Mouse (Mus musculus): ENCODE results near the gene Cdcp2. TPM values are rescaled to one million over a fixed set of nuclear protein-coding genes. Genes with fewer than 3 reads are reported as not detected.

Gene Cdcp2
- not detected for total RNA-seq (2021)
- long read RNA-seq, experiment 1, result 0 reads
- long read RNA-seq, experiment 2, result 0 reads

DNA sequence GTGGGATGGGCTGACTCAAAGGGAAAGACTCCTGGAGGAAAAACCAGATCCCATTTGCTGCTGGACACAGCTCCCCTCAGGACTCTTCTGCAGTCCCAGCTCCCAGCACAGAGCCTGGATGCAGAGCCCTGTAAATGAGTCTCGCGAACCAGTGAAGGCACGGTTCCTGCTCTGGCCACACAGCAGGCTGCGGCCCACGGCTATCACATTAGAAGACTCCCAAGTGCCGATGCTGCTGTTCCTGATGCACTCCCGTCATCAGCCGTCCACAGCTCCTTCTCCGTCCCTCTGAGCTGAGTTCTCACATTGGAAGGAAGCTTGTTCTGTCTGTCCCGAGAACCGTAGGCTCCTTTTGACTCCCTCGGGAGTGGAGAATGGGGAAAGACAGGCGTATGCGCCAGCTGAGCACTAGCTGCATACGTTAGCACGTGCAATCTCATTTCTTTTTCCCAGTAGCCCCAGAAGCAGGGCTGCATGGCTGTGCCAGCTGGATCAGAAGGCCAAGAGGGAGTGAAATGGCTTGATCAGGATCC is at the start of gene Cdcp2:
Gene Cdcp2, plus strand, starts transcription at position 51 of the 533 bp plus-strand sequence.
- no peak for DNase-seq (ENCODE audit: low spot score in 2 of 2)

DNA sequence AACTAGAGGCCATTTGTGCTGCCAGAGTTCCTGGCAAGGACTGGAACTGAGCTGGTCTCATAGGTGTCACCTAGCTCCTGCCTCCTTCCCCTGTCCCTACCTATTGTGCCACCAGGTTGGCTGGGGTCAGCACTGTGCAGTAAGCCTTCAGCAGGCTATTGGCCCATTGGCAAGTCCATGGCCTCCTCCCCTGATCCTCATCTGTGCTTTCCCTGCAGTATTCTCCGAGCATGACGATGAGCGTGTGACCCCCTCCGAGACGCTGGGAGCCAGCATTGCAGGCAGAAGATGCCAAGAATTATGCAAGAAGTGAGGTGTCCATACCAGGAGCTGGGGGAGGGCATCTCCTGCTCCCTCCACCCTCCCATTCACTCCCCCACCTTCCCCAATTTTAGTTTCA is 48.9 kb upstream of the Cdcp2 start:
- no peak for DNase-seq (ENCODE audit: low spot score in 2 of 2)

DNA sequence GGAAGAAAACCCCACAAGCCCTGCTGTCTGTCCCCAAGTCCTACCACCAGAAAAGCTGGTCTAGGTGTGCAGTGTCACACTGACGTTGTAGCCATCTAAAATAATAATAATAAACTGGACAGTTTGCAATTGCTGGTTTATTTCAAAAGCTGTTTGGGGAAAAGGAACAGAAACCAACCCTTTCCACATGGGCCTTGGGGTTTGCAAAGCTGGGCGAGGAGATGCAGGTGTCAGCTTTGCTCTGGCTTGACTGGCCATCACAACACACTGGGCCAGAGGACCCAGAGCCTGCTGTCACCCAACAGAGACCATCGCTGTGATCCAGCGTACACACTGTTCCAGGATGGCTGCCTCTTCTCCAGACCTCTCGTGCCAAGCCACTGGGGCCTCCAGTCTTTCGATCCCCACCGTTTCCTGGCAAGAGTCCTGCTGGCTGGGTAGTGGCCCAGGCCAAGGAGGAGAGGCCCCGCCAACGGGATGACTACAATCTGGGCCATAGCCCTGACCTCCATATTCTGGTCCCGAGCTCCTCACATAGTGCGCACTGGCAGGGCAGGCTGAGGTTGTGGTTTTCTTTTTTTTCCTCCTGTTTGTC is 48.0 kb upstream of the Cdcp2 start:
- peak; percentile 30 to 73 for DNase-seq (ENCODE audit: low spot score in 2 of 2)

DNA sequence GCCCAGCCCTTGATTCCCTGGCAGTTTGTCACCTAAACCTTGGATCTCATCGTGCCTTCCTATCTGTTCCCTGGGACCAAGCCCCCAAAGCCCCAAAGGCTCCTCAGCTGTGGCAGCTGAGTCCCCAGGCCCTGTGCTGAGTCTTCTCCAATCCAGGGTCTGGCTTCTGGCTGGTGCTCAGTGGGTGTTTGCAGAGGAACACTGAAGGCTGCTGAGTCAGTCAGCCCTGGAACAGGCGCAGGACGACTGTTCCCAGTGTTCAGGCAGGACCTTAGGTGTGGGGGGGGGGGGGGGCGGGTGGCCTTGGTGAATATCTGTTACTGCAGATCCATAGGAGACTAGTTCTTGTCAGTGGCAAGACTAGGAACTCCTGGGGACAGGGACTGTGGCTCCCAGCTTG is 44.8 kb upstream of the Cdcp2 start:
- no peak for DNase-seq (ENCODE audit: low spot score in 2 of 2)

DNA sequence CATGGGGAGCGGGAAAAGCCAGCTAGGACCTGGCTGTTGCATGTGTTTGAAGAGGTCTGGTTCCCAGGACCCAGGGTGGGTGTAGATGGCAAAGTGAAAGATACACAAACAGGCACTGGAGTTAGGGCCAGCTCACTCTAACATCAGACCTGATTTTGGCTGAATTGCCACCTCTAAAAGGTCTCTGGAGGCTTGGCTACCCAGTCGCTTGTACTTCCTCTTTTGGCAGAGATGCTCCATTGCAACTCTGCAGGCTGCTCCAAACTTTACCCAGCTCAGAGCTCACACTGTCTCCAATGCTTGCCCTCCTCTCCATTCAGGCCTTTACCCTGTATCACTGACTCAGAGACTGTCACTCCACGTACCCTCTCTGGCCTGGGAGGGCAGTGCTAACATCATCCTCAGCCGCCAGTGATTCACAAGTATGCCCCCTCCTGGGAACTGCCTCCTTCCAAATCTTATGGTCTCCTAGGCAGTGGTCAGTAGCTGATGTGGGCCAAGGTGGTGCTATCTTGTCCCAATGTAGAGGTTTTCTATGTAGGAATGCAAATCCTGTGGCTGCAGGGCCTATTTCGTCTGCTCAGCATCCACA is 43.6 kb upstream of the Cdcp2 start:
- no peak for DNase-seq (ENCODE audit: low spot score in 2 of 2)

DNA sequence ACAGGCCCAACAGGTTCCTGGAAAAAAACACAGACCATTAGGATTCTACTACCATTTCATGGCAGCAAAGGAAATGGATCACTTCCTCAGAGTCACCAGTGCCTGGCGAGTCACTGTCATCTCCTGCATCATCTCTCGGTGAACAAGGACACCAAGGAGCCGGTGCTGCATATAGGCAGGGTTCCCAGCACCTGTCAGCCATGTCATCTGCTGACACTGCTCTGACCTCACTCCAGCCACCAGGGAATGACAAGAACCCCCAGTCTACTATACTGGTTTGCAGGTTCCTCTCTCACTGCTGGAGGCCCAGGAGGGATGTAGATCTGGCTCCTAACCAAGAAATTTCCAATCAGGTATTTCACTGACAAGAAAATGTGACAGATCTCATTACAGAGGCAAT is 40.6 kb upstream of the Cdcp2 start:
- no peak for DNase-seq (ENCODE audit: low spot score in 2 of 2)

DNA sequence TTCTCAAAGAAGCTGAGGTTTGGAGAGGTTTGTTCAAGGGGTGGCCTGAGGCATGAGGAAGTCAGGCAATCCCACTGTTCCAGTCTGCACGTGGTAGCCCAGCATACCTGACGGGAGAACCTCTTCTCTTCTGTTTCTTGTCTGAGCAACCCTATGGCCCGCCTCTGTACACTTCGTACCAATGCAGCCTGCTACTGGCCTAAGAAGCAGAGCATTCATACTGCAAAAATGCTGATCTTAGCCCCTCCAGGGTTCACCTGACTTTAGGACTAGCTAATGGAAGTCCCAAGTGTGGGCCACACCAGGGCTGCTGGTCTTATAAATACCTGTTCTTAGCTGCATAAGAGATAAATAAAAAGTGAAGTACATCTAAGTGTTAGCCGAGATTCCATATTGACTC is 38.3 kb upstream of the Cdcp2 start:
- DNase-seq (ENCODE audit: low spot score in 2 of 2), result no peak

DNA sequence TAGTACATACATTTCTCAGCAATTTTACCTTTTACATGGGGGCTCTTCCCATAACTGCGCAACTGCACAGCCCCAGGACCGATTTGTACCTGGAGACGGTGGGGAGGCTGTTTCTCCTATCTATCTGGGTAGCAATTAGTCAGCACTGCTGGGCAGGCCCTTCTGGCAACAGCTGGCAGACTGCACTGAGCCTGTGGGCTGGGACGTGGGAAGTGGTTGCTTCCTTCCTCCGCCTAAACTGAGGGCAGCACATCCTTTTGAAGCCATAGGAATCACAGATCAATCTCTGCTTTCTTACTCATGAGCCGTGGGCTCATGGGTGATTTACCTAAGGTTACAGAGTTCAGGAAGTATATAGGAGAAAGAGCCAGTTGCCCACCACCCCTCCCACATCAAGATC is 37.9 kb upstream of the Cdcp2 start:
- no peak for DNase-seq (ENCODE audit: low spot score in 2 of 2)

DNA sequence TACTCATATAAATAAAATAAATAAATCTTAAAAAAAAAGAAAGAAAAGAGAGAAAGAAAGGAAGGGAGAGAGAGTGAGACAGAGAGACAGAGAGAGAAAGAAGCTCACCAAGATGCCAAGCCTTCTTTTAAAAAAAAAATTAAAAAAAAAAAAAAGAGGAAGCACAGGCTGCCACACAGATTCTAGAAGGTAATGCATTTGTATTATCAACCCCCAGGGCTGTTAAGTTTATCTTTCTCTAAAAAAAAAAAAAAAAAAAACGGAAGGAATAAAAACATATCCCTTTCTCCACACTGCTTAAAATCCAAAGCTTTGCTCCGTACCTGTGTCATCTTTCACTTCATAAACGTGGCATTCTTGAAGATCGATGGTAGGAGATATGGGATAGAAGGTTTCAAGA is 35.1 kb upstream of the Cdcp2 start:
- no peak for DNase-seq (ENCODE audit: low spot score in 2 of 2)

DNA sequence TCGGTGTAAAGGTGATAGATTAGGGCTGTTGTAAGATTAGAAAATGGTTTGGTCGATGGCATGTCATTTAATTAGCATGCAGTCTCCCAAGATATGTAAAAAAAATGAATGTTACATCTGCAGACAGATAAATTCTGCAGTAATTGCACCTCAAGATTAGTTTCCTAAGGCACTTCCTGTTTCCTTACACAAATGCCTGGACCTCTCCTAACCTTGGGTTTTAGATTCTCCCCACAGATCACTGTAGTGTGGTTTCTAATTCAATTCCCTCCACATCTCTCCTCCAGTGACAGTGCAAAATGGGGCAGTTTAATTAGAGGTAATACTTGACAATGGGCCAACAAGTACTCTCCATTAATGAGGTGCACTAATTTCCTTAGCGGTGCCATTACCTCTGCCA is 33.5 kb upstream of the Cdcp2 start:
- DNase-seq (ENCODE audit: low spot score in 2 of 2), result no peak

DNA sequence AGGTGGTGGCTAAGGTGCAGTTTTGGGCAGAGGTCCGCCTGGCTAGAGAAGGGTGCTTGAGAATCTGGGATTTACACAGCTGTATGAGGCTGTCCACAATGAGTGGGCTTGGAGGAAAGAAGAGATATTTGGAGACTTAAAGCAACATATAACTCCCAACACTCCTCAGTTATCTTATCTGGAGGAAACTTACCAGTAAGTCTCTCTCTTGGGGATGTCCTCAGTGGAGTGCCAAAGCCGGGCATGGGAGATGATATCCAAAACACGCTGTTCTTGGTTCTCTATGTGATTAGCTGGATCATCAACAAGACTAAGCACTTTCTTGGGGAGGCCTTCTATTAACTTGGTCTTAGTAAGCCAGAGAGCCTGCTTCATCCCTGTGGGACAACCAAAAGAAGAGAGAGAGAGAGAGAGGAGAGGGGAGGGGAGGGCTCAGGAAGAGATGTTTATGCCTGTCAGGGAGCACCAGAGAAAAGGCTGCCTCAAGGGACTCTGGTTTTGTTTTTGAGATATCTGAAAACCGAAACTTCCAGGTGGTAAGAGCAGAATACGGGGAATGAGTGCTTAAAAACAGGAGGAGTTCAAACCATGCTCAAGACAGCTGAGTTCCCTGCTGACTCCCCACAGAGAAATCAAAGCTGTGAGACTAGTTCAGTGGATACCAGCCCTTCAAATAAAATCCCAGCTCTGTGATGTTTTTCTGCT is 32.1 kb upstream of the Cdcp2 start:
- DNase-seq (ENCODE audit: low spot score in 2 of 2), result no peak

DNA sequence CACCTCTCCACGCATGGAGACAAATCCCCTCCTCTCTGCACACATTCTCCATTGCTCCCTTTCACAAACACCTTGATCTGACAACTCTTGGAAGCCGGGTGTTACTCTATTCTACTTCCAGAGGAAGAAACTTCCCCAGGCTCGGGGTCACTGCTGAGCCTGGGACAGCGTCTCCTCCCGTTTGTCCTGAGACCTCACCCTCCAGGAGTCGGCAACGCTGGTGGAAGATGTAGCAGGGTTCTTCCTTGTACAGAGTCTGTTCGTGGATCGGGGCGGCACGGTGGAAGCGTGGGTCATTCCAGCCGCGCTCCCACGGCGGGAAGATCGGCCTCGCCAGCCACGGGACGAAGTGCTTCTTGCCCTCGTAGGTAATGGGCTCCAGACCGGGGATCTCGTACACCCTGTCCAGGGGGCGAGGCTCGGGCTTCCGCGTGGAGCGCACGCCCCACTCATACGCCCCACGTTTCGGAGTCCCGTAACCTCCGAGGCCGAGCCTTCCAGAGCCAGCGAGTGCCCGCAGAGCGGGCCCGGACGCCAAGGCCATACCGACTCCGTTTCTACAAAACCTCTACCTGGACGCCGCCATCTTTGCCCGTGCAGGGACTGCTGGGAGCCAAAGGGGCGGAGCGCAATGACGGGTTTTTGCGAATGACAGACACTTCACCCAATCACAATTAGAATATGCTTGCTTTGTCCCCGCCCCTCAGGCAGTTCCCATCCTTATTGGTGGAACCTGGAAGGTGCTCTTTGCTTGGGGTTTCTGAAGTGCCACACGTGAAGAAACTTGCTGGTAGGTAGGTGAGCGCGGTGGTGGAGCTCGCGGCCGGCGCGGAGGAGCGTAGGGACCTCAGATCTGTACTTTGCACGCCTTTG is 30.2 kb upstream of the Cdcp2 start, which contains the start of the genes Mrpl37 and Cyb5rl:
Gene Mrpl37, minus strand, starts transcription at position 617 of the 873 bp plus-strand sequence.
Gene Cyb5rl, plus strand, starts transcription at position 737 of the 873 bp plus-strand sequence.
- DNase-seq (ENCODE audit: low spot score in 2 of 2), result peak; percentile 96 to 98

DNA sequence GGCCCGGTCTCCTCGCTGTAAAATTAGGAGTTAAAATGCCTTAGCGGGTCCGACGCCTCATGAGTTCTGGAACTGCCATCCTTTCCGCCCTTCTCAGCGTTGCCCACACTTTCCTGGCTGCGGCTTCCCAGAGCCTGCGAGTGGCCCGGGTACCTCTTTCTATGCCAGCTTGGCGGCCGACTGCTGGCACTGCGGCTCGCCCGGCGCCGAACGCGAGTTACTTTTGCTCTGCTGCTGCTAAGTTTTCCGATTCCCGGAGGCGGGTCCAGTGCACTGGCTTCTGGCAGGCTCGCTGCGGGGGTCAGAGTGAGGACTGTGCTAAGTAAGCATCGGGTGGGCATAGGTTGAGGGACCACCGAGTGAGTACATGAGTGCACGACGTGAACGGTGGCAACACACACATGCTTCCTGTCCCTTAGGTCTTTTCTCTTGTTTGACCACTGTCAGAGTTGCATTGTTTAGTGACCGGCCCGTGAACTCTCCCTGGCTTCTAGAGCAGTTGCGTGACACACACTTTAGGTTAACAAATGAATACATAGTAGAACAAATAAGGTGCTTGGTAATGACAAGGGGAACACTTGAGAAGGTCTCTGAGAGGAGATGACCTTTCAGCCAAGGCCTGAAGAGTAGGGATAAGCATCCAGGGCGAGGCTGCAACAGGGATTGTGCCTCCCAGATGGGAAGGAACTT is 29.4 kb upstream of the Cdcp2 start:
- DNase-seq (ENCODE audit: low spot score in 2 of 2), result no peak

DNA sequence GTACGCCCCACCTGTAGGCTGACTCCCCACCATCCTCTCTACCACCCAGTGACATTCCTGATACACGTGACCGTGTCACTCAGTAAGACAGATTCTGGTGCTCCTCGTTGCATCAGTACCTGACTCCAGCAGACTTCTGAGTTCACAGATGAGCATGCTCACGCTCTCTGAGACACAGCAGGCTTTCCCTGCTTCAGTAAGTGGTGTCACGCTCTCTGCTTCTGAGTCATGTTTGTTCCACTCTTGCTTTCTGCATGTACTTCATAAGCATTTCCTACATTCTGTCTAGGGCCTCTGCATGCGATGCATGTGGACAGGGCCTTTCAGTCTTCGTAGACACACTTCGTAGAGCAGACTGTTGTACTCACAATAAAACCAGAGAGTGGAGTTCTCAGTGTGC is 24.3 kb upstream of the Cdcp2 start:
- DNase-seq (ENCODE audit: low spot score in 2 of 2), result no peak

DNA sequence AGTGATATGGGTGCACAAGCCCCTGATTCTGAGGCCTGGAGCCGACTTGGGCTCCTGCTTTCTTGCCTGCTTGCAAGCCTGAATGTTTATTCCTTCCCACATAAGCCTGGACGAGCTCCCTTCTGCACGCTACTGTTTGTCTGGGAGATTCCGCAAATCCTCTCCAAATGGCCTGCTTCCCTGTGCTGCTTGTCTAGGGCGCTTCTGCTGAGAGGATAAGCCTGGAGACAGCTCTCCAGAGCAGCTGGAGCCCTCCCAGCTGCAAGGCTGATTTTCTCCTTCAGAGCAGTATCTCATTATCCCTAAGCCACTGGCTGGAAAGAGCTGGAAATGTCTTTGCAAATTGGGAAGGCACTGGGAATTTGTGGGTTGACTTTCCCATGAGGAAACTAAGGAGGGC is 21.2 kb upstream of the Cdcp2 start:
- DNase-seq (ENCODE audit: low spot score in 2 of 2), result no peak

DNA sequence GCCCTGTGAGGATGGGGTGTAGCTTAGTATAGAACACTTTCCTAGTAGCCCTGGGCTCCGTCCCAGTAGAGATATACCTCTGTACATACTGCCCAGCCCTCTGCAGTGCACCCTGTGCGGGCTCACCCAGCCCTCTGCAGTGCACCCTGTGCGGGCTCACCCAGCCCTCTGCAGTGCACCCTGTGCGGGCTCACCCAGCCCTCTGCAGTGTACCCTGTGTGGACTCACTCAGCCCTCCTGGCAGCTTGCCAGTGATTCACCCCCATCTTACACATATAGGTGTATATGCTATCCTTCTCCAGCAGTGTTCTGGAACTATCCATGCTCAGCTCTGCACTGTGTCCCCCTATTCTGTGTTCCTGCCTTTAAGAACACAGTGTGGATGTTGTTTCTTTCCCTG is 17.8 kb upstream of the Cdcp2 start:
- no peak for DNase-seq (ENCODE audit: low spot score in 2 of 2)

DNA sequence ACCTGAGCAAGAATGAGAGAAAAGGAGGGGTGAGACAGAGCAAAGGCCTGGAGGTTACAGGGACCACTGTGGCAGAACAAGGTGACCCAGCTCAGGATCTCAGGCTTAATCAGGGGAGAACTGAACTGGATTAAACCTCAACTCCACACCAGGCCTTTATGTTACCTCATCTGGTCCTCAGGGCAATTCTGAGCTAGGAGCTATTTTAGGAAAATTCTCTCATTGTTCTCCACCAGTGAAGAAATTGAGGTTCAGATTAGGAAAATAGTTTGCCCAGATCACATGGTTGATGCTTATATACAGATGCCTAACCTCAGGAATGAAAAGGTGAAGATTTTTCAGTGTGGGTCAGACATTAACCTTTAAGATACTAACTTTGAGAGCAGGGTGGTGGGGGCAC is 17.0 kb upstream of the Cdcp2 start:
- DNase-seq (ENCODE audit: low spot score in 2 of 2), result no peak

DNA sequence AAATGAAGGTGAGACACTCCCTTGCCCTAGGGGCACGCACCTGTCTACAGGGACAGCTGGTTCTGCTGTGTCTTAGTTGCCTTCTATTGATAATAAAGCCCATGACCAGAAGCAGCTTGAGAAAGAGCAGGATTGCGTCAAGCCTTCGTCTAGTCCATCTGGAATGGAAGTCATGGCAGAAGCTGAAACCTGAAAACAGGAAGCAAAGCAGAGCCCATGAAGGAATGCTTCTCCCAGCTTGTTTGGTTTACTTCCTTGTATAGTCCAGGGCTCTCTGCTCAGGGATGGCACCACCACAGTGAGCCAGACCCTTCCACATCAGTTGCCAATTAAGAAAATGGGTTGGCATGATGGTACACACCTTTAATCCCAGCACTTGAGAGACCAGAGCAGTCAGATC is 14.5 kb upstream of the Cdcp2 start:
- DNase-seq (ENCODE audit: low spot score in 2 of 2), result no peak

DNA sequence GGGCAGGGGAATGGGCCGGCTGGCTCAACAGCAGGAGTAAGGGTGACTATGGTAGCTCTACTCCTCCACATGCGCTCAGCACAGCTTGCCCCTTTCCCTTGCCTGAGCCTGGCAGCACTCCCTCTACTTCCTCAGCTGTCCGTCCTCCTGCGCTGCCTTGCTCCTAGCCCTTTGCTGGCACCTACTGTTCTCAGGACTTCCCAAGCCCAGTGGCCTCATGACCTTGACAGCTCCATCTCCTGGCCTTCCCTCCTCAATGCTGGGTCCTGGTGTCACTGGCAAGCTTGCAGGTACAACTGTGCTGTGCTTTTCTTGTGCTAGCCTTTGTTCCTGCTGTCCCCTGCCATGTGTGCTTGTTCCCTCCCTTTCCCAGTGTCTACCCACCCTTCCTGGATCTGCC is 13.6 kb upstream of the Cdcp2 start:
- no peak for DNase-seq (ENCODE audit: low spot score in 2 of 2)

DNA sequence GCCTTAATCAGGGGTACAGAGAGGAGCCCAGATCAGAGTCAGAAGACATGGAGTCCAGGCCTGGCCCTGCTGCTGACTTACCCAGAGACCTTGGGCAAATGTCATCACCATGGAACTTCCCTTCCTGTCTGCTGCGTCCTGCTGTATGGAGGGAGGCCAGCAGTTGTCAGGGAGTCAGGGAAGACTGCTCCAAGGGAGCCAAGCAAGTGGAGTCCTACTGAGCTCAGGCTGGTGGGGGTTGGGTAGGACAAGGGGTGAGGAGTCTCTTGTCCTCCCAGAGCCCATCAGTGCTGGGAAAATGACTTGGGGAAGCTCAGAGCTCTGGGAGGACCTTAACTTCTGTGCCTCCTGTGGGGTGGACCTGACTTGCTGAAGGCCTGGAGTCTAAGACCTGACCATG is 12.3 kb upstream of the Cdcp2 start:
- DNase-seq (ENCODE audit: low spot score in 2 of 2), result no peak

DNA sequence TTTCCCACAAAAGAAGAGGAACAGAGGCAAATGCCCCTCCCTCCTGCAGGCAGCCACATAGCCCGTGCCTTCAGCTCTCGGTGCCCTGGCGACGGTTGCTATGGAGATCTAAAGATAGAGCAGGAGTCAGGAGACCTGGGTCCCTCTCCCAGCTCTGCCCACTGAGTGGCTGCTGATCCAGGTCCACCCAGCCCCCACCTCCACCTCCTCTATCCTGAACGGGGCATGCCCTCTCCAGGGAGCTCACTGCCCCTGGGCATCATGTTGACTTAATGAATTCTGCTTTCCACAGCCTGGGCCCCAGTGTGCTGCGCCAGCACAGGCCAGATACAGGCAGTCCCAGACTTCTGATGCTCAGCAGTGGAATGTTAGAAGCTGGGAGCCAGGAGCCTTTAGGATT is 11.8 kb upstream of the Cdcp2 start:
- DNase-seq (ENCODE audit: low spot score in 2 of 2), result peak; percentile 65 to 74
